Mouse (Mus musculus): Measurements from ENCODE around the gene Glis3. TPM values are rescaled to one million over a fixed set of nuclear protein-coding genes. Genes with fewer than 3 reads are reported as not detected.
A peak's percentile ranks its signal among the peaks of the same experiment; 100 is the strongest.

The Glis3 gene
- polyA plus RNA-seq, 1 experiment, result 1.9 TPM

DNA sequence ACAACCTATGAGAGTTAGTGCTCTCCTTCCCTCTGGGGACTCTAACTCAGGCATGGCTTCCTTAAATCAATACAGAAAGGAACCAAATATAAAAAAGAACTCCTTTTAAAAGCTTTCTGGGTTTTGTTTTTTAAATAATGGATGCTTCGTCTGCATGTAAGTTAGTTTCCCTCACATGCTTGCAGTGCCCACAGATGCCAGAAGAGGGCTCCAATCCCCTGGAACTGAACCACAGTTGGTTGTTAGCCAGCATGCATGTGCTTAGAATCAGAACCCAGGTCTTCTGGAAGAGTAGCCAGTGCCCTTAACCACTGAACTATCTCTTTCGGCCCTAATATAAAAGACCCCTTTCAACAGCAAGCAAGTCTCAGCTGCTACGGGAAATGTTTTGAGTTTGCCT lies 132.9 kb downstream of the Glis3 start:
- DNase-seq (ENCODE audit: extremely low spot score in 1 of 2, low spot score in 1 of 2), result no peak

DNA sequence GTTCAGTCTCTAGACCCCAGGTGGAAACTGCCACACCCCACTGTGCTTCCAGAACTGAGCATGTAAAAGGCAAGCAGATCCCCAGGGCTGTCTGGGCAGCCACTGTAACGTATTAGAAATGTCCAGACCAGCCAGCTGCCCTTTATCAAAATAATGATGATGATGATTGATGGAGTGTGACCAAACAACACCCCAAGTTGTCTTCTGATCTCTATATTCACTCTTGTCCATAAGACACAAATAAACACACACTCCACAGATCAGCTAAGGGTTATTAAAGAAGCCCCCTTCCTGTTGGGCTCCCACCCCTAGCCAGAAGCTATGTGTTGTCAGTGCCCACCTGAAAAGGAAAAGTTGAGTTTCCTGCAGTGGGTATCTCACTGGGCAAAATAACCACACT lies 134.4 kb downstream of the Glis3 start:
- no peak for DNase-seq (ENCODE audit: extremely low spot score in 1 of 2, low spot score in 1 of 2)

DNA sequence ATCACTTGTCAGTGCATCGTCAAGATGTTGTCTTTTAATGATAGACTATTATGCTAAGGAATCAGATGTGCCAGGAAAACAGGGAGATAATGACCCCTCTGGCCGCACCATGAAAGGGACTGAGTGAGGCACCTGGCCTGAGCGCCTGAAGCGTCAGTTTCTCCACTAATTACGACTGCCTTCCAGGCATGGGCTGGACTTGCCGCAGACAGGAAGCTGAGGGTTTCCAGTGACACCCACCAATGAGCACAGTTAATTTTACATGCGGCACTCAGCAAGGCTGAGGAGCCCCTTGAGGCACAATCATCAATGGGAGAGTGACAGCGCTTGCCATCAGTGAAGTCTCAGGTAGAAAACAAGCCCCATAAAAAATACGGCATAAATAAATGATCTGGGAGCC lies 141.1 kb downstream of the Glis3 start:
- no peak for DNase-seq (ENCODE audit: extremely low spot score in 1 of 2, low spot score in 1 of 2)

DNA sequence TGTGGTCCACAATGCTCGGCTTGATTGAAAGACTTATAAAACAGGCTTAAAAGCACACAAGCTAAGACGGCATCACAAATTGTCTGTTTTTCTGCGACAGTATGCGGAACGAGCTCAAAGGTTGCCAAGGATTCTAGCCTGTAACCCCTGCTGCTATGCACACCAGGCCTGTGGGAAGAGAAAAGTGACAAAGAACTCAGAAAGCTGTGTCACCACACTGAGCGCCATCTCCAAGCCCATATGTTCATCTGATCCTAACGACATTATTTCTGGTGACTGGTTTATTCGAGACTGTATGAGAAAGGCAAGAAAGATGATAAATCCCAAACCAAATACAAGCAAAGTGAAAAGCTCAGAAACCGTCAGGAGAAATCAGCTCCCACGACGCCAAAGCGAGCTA lies 144.9 kb downstream of the Glis3 start:
- DNase-seq (ENCODE audit: extremely low spot score in 1 of 2, low spot score in 1 of 2), result no peak

DNA sequence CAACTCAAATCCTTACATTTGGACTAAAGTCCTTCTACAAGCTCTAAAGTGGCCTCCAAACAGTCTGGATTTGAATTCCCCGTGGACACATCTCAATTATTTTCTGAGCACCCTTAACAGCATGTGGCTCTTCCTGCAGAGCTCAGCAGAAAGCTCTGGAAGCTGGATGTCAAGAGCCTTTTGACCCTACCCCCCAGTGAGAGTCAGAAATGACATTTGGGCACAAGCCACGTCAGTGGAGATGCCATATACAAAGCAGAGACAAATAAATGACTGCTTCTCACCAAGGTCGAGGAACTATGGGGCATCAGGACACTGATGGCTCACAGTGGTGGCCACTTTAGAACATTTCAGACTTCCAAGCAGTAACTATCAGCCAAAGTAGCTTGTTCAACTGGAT lies 146.3 kb downstream of the Glis3 start:
- DNase-seq (ENCODE audit: extremely low spot score in 1 of 2, low spot score in 1 of 2), result no peak

DNA sequence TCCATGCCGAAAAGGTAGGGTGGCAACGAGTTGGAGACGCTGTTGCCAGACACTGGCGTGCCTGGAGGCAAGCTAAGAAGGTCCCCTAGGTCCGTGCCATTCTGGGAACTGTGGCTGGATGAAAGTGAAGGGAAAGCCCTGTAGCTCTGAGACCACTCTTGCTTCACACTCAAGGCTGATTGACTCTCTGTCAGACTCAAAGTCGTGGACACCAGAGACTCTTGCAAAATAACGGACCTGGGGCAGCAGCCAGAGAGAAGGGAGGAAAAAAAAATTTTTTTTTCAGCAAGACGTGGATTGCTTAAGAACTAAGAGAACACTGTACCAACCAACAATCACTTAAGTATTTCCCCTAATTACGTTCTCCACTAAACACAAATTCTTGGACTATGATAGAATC lies 148.1 kb downstream of the Glis3 start:
- DNase-seq (ENCODE audit: extremely low spot score in 1 of 2, low spot score in 1 of 2), result no peak

DNA sequence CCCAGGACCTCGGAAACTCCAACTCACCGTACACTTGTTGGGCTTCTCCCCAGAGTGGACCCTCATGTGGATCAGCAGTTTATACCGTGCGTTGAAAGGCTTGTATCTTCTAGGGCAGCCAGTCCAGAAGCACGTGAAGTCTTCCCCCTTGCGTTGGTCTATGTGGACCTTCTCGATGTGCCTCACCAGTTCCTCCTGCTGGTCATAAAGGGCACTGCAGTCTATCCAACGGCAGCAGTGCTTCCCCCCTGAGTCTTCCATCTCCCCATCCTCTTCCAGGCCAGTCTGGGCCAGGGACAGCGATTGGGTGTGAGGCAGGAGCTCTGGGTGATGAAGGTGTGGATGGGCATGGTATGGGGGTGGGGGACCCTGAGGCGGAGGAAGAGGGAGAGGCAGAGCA lies 149.0 kb downstream of the Glis3 start:
- DNase-seq (ENCODE audit: extremely low spot score in 1 of 2, low spot score in 1 of 2), result peak in 1 of 2 experiments; percentile 17

DNA sequence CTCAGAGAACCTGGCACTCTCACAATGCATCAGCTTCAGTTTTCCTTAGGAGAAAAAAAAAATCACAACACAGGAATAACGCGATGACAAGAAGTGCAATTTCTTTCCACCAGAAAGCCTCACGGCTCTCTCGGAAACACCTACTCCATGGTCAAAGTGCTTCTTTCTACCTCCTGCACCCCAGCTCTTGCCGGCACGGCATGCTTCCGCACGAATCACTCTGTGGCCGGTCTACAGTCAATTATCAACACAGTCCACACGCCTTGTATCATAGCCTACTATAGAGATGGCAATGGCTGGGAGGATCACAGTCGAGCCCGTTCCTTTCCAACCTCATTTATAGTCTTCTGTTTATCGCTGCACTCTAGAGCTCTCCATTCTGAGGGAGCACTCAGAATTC lies 150.9 kb downstream of the Glis3 start:
- DNase-seq (ENCODE audit: extremely low spot score in 1 of 2, low spot score in 1 of 2), result no peak

DNA sequence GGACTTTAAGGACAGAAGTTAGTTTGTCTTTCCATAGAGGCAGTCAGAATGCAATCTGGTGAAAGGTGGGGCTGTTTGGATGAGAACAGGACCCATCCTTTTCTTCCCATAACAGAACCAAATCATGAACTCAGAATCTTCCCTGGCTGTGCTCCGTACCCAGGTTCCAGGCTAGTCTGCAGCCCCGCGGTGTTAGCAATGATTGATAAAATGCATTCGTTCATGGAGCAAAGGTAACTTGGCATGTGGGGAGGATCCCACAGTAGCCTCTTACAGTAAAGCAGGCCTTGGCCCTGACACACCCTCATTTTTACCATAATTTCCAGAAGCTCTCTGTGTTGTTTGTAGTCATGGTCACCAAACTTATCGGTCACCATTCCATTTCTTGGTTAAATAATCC lies 152.4 kb downstream of the Glis3 start:
- DNase-seq (ENCODE audit: extremely low spot score in 1 of 2, low spot score in 1 of 2), result no peak

DNA sequence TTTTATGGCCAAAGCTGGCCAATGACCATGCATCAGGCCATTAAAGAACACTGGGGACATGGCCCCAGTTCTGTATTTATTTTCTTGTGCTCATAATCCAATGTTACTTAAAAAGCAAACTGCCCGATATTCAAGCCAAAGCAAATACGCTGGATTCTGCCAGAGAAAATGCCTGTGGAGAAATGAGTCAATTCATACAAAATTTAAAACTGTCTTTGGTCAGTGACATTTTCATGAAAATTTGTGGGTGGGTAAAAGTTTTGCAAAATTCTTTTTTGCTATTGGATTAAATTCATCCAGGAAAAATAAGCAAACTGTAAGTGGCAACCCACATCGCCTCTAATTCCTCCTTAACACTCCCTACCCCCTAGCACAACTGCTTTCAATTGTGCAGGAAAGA lies 154.5 kb downstream of the Glis3 start:
- no peak for DNase-seq (ENCODE audit: extremely low spot score in 1 of 2, low spot score in 1 of 2)

DNA sequence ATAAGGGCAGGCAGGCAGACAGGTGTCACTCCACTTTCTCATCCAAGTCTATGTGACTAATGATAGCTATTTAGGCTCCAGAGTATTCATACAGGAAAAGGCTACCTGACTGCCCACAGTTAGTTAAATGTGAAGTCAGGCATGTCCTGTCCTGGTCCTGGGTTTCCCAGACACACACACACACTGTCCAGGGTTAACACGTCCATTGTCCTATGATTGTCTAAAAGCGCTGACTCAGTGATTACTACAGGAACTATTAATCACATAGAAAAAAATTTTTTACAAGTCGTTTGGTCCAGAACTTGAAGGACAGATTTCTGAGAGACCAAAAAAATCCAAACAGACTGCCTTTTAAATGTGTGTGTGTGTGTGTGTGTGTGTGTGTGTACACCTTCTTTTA lies 157.6 kb downstream of the Glis3 start:
- no peak for DNase-seq (ENCODE audit: extremely low spot score in 1 of 2, low spot score in 1 of 2)

DNA sequence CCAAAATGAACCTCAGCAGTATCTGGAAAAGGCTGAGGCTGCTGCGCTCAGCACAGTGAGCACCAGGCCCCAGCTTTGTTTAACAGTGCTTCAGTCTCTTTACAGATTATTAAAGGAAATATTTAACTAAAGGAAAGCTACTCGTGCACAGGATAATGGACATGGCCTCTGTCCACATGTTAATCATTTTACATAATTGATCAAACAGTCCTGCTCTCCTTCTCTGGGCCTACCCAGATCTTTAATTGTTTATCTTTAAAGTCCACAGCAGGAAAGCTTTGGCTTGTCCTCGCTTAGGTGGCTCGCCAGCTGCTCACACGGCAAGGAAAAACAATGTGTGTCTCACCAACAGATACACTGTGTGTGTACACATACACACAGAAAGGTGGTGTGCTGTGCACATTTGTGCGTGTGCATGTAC lies 159.1 kb downstream of the Glis3 start:
- no peak for DNase-seq (ENCODE audit: extremely low spot score in 1 of 2, low spot score in 1 of 2)

DNA sequence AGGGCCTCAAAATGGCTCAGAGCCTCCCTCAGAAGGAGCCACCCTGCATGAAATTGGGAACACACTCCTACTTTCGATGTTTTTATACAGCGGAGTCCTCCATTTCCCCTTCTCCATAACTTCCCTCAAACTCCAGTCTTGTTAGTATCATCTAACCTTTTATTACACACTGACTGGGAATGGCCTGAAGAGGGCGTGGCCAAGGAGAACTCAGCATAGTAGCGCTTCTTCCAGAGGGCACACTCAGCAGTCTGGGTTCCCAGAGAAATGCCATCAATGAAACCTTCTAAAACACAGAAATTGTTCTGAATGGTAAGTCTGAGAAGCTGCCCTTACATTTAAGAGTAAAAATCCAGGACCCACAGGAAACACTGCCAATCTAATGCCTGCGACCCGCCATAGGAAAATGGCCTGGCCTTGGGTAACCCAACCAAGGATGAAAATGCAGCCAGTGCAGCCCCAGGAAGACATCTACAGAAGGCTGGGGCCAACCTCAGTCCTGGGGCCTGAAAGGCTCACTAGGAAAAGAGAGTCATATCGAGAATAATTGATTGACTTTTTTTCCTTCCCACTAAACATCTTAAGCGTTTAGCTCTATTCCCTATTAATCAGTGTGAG lies 159.6 kb downstream of the Glis3 start:
- no peak for DNase-seq (ENCODE audit: extremely low spot score in 1 of 2, low spot score in 1 of 2)

DNA sequence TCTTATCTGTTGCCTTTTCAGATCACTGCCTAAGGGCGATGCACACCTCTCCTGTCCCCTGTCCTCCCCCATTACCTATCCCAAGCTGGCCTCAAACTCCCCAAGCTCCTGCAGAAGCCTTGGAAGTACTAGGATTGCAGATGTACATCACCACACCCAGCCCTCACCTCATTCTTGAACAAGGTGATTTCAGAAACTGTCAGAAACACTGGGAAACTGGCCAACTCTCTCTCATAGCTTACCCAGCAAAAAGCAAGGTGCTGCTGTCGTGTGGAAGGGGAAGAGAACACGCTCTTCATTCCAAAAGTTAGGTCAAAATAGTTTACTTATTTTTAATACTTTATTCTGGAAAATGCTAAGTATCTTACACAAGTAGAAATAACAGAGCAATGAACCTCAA lies 160.6 kb downstream of the Glis3 start:
- DNase-seq (ENCODE audit: extremely low spot score in 1 of 2, low spot score in 1 of 2), result no peak

DNA sequence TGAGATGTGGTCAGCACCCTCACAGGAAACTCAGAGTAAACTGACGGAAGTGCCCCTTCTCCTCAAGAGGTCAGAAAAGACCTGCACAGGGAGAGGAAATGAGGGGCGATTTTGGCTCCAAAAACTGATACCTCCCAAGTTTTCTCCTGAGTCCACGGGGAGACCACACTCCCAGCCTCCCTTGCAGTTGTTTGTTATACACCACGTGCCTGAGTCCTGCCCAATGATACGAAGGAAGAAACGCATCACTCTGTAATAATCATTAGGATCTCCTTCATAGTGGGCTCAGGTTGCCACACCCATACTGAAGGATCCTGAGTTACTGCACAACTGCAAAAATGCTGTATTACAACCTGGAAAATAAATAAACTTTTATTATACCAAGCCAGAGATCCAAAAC lies 161.0 kb downstream of the Glis3 start:
- no peak for DNase-seq (ENCODE audit: extremely low spot score in 1 of 2, low spot score in 1 of 2)

DNA sequence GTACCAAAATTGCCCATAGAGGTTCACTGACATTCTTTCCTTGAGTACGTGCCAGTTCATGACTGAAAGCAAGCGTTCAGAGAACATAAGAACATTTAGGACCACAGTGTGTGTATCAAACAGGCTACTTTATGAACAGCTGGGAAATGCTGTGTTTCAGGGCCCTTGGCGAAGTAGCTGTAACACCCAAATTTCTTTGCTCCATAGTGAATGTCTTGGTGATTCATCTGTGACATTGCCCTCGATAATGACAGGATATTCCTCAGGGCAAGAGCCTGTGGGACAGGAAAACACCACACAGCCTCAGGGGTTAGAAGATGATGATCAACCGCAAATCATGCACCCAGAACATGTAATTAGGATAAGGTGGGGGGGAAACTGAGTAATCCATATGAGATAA lies 161.6 kb downstream of the Glis3 start:
- no peak for DNase-seq (ENCODE audit: extremely low spot score in 1 of 2, low spot score in 1 of 2)

DNA sequence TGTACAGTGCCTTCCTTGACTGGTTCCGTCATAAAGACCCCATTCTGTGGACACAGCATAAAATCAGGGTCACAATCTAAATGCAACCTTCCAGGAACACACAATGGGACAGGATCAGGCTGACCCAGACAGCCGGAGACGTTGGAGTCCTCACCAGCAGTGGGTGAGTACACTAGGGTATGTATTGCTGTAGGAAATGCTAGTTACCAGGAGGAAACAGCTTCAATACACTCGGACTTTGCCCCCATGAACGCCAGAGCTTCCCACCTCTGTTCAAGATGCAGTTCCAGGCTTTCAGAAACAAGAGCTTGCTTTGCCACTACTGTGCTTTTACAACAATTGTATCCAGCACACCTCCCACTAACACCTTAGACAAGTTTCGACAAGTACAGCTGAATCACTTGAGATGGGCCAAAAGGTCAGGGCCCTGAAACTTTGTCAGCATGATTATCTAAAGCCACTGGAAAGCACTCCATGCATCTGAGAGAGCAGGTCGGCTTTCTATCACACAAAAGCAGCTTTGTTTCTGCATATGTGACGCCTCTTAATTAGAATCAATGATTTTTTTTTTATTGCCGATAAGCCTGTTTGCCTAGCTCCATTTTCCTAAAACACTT lies 162.3 kb downstream of the Glis3 start:
- no peak for DNase-seq (ENCODE audit: extremely low spot score in 1 of 2, low spot score in 1 of 2)

DNA sequence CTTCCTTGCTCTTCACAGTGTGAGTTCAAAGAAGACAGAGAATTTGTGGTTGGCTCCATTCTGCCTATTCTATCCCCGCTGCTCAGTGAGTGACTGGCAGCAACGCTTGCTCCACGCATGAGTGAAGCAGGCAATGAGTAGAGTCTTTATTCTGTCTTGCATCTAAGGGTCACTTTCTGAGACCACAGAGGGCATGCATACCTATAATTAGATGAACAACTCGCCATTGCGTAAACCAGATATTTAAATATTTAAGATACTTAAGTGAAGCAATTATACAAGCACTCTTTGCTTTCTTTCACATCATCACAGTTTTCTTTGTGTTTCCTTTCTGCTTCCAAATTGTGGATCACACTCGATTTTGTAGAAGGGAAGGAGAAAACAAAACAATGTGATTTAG lies 163.4 kb downstream of the Glis3 start:
- DNase-seq (ENCODE audit: extremely low spot score in 1 of 2, low spot score in 1 of 2), result no peak

DNA sequence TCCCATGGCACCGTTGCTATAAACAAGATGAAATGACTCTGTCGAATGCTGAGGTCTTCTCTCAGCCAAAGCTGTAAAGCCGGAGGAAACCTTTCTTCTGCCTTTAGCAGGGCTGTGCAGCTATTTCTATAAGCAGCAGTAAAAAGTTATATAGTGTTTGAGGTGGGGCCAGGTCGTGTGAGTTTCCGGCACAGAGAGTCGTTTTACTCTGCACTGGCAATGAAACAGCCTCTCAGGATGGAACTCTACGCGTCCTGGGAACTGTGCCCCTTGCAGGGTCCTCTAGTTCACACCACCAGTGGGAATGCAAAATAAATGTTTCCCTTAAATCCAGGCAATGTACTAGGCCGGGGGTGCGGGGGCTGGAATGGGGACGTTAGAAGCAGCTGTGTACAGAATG lies 167.4 kb downstream of the Glis3 start:
- DNase-seq (ENCODE audit: extremely low spot score in 1 of 2, low spot score in 1 of 2), result no peak

DNA sequence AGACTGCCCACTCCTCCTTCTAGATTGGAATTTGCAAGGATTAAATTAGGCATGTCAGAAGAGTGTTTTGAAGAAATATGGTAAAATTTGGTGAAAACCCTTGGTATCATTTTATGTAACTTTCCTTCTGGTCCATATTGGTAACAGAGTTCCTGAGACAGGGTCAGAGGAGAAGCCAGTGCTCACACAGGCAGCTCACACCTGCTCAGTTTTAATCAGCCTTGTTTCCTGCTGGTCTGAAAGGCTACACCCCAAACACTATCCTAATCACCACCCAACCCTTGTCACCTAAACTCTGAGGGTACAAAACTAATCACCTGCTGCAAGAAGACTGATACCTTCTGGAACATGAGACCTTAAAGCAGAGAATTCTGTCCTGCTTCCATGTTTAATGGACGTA lies 168.0 kb downstream of the Glis3 start:
- no peak for DNase-seq (ENCODE audit: extremely low spot score in 1 of 2, low spot score in 1 of 2)

DNA sequence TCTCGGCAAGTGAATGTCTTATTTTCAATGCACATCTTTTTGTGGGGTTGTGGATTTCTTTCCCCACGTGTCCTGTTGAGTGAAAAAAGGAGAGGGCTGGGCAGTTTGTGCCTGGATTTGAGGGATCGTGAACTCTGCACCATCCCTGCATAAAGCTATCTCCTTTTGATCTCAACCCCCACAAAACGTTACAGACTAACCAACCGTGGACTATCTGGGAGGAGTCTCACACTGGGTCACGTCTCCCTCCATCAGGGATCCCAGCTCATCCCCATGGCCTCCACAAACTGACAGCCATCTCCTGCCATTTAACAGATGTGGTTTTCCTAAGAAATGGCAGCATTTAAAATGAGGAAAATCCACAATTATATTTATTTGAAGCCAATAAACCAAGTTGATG lies 174.5 kb downstream of the Glis3 start:
- no peak for DNase-seq (ENCODE audit: extremely low spot score in 1 of 2, low spot score in 1 of 2)

DNA sequence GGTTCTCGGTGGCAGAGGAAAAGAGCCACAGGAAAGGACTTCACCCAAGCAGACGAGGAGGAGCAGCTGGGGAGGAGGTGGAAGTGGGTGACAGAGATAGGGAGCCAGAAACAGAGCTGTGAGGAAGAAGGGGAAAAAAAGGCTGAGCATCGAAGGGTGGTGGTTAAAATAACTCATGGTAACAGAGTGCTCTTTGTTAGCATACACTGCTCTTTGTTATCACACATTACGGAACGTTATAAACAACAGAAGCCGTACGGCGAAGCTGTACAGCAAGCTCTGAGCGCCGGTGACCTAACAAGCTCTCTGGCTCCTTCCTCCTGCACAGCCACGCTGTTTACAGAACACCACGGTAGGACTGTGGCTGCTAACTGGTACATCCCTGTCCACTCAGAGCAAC lies 176.9 kb downstream of the Glis3 start:
- DNase-seq (ENCODE audit: extremely low spot score in 1 of 2, low spot score in 1 of 2), result peak; percentile 68 to 81

DNA sequence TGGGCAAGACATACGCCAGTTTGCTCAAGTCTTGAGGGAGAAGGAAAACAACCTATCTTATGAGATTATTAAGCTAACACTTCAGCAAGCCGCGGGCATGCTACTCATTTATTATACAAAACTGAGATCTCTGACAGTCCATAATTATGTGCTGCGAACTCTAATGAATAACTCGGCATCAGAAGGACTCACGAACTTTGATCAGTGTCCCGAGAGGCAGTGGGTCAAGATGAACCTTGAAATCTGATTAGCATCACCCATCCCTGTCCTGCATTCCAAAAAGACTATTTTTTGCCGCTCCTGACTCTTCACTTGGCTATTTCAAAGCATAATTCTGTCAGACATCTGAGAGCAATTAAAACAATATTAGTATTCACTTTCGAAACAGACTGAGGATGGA lies 178.9 kb downstream of the Glis3 start:
- DNase-seq (ENCODE audit: extremely low spot score in 1 of 2, low spot score in 1 of 2), result no peak

Measured in frontal cortex, adult 2 months (tissue).